Mouse (Mus musculus) telencephalon, adult 2 months (tissue): ENCODE measurements around the gene Atp8b5.
A peak's percentile ranks its signal among the peaks of the same experiment; 100 is the strongest.

Experiments used
- DNase-seq: peaks from one replicate; pipeline ENCODE4 v3.0.0-alpha.2; 2011; ENCODE audit warnings: low read depth, low spot score

Atp8b5 gene

DNA sequence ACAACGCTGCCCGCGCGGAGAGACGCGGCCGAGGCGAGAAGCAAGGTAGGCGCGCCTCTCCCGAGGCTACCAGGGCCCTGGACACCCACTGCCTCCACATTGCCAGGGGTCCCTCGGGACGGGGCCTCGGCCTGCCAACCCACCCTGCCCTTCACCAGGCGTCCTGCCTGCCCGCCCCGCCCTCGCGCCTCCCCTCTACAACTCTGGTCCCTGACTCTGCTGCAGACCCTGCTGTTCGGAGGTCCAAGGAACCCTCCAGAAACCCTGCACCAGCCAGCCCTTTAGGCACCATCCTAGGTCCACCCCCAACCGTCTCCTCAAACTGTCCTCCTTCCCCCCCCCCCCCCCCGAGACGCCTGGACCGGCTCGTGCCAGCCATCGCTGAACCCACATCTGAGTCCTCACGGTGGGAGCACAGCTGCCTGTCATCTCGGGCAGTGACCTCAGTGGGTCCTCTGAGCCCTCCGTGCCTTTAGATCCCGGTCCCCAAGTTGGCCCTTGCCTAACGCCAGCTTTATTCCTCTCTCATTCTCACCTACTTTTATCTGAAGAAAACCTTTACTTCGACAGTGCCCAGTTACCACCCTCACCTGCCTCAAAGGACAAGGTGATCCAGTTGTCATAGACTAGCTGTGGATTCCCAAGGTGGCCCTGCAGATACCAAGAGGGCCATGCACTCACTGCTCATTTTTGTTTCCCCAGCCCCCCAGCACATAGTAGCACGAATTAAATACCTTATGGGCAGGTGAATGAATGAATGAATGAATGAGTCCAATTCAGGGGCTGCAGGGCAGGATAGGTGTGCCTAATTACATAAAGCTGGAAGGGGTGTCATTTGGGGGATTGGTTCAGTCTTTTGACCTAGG, 115.4 kb downstream of the Atp8b5 start:
- DNase-seq = no peak

DNA sequence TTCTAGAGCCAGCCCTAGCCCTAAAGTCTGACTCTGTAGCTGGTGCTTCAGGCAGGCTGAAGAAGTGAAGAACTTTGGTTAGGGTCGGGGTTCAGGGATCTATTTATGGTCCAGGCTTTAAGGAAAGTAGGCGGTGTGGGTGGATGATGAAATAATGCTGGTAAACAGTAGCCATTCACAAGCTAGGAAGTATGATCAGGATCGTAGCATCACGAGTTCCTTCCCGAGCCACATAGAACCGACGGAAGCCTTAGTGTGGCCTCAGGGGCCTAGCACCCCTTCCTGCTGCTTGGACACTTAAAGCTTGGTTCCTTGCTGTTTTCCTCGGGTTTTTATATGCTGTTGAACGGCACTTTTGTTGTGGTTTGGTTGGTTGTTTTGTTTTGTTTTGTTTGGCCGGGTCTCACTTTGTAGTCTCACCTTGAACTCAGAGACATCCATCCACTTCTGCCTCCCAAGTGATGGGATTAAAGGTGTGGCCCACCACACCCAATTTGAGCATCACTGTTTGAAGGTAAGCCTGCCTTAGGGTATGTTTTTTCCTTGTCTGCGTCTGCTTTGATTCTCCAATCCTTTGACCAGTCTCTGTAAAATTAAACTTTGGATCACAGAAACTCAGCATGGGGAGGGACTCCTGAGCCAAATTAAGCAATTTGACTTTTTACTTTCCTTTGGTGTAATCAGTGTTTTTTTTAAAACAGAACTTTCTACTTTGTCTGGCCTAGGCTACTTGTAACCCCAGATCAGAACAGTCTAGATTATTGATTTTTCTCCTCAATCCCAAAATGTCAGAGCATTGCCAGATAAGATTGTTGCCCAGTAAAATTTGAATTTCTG, 116.5 kb downstream of the Atp8b5 start:
- no peak for DNase-seq

DNA sequence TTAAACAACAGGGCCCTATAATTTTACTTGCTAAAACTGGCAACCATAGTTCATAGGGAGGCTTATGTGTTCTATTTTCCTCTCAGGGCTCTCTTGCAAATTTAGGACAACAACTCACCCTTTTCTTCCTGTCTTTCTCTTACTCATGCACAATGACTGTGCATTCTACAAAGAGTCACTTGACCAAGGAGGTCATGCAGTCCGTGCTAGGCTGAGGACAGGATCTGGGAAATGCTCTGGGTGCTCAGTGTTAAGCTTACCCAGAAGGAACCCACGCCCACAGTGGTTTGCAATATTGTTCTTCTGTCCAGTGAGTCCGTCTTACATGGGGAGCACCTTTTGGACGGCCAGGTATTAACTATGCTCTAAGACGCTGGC, 117.1 kb downstream of the Atp8b5 start:
- DNase-seq = no peak

DNA sequence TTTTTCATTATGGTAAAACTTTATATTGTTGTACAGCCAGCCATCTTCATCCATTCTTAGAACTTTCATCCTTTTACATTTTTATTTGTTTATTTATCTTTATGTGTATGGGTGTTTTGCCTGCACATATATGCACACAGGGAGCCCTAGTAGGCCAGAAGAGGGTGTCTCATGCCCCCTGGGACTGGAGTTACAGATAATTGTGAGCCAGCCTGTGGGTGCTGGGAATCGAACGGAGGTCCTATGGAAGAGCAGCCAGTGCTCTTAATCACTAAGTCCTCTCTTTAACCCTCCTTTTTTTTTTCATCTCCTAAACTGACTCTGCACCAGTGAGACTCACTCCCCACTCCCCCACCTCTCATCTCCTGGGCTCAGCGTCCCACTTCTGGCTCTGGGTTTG, 117.6 kb downstream of the Atp8b5 start:
- DNase-seq = no peak

DNA sequence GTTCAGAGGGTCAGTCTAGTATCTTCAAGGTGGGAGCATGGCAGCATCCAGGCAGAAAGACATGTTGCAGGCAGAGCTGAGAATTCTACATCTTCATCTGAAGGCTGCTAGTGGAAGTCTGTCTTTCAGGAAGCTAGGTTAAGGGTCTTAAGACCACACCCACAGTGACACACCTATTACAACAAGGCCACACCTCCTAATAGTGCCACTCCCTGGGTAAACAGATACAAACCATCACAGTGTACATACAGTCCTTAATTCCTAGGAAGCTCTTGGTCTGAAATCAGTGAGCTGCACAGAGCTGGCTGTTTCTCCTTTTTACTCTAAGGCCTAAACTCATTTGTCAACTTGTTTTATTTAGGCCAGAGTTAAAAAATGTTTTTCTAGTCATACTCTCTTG, 120.0 kb downstream of the Atp8b5 start:
- no peak for DNase-seq

DNA sequence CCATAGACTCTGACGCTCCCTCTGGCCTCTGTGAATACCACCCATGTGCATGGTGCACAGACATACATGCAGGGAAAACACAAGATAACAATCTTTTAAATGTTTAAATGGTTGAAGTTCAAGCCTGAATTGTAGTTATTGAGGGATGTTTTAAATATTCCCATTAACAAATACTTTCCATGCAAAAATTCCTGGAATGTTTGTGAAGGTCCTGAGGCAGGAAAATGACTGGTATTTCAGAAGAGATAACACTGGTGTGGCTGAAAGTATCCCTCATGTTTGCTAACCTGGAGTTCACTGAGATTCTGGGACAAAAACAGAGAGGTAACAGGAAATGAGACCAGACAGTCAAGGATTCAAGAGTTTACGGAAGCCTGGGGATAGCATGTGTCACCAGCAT, 122.4 kb downstream of the Atp8b5 start:
- no peak for DNase-seq

DNA sequence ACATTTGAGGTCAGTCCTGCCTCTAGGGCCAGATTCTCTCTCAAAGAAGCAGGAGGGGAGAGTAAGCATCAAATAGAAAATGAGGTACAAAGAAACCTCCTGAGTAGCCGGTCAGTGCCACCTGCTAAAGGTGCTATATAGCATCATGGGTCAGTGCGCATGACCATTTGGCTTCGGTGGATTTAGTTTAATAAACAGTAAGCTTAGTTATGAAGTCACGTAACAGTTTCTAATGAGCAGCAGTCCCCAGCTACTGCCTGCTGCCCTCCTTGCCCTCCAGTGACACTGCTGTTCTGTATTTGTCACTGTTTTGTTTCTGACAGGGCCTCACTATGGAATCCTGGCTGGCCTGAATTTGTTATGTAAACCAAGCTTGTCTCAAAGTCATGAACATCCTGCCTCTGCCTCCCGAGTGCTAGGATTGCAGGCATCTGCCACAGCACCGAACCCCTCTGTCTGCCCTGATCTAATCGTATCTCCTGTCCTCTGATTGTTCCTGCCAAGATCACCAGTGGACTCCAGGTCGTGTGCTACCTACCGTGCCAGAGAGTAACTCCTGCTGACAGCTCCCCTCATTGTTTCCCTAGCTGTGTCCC, 123.0 kb downstream of the Atp8b5 start:
- DNase-seq = no peak

DNA sequence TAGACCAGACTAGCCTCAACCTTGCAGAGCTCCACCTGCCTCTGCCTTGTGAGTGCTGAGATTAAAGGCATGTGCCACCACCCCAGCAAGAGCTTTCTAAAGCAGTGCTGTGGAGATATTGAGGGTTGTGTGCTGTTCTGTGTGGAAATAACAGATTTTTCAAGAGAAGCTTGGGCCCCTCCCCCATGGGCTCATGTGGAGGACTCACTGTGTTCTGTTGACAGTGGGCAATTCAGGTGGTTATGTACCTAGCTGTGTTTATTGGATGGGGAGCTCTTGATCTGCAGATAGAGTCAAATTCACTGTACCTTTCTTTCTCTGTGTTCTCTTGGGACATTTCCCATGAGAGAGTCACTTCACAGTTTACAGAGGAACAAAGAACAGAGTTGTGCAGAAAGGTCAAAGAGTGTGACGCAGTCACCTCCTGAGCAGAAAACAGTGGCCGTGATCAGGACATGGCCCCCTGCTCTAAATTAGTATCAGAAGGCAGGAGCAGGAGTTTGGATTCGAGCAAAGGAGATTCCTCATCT, 124.6 kb downstream of the Atp8b5 start:
- DNase-seq = no peak

DNA sequence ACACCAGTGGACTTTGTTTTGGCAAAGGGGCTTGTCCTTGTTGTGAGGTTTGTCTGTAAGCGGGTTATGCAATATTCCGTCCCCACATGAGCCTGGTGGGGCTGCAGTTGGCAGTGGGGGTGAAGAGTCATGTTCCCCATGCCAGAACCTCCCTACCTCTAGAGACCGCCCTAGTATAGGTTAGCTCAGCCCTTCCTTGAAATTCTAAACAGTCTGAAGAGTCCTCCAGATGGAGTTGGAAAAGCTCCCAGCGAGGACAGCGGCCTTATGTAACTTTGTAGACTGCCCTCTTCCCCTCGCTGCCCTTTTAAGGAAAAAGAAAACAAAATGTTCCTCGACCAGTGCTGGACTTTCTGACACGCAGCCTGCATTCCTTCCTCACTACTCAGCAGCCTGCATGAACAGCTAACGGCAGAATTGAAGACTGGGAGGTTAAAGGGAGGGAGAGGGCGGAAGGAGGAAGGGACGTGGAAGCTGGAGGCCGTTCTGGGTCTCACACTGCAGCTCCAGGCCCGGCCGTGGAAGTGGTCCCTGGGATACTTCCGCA, 127.5 kb downstream of the Atp8b5 start:
- no peak for DNase-seq

DNA sequence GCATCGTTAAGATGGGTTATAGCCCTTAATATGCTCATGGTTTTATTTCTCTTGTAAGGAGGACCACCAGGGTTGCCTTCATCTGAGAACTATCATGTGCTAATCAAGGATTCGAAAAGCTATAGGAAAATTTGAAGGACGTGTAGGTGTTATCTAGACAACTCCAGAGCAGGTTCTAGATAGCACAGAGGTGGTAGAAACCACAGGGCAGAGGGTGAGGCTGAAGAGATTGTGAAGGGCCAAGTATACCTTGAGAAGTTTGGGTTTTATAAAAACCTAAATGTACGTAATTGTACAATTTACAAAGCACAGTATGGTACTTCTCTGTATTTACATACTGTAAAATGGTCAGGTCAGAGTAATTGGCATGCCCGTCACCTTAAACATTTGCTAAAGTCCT, 128.2 kb downstream of the Atp8b5 start:
- no peak for DNase-seq

DNA sequence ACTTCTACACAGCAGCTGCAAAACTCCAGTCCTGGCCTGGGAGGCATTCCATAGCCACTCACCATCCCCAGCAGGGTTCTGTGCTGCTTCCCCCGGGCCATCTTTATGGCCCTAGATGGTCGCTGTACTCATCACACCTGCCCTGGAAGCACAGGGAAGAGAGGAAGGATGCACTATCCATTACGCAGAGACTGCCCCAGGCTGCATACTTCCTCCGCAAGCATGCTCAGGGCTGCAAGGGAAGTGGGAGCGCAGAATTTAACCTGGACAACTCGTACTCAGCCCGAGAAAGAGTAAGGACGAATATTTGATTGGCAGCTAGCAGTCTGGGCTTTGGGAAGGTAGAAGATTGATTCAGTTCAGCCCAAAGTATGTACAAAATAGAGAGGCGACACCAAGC, 128.9 kb downstream of the Atp8b5 start:
- no peak for DNase-seq

DNA sequence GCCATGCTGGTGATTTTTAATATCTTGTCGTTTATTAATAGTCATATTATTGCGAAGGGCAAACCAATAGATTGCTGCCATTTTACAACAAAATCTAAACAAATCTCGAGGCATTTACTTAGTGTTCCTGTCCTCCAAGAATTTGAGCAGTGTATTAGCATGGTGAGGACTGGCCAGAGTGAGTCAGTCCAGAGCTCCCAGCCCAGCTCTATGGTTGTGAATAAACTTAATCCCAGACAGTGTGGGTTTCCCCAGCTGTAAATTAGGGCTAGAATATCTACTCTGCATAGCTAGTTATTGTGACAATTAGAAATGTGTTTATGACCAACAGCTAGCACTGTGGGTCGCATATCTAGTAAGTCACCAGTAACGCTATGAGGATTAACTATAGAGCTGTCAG, 129.4 kb downstream of the Atp8b5 start:
- DNase-seq = no peak

DNA sequence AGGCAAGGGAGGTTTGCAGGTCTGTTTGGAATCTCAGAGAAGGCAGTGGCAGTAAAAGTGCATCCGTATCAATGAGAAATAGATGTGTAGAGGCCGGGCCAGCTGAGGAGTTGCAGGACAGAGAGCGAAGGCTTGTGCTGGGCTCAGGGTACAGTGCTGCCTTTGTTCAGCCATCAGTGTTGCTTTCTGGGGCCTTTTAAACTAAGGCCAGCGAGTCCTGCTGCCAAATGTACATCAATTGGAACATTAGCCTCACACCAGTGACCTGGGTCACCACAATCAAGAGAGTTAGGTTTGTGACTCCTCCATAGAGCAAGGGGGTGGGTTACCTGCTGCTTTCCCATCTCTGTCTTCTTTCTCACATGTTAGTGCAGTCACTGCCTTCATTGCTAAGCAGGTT, 131.1 kb downstream of the Atp8b5 start:
- DNase-seq = no peak

DNA sequence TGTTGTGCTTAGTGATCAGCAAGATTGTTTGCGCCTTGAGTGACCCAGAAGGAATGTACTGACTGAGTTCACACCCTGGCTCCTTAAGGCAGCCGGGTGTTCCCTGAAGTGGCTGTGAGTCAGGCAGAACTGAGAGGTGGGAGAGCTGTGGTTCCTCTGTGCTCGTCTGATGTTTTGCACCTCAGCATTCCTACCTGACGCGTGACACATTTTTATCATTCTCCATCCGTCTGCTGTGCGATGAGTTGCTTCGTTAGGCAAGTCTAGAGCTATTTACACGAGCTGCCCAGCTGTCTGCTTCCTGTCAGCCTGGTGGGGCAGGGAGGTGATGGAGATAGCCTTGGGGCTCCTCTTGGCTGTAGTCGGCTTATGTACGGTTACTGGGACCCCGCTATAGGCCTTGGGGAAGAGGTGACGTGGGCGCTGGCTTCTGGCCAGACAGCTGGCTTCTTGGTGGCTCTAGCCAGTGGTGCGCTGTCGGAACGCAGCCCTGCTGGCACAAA, 131.9 kb downstream of the Atp8b5 start:
- no peak for DNase-seq

DNA sequence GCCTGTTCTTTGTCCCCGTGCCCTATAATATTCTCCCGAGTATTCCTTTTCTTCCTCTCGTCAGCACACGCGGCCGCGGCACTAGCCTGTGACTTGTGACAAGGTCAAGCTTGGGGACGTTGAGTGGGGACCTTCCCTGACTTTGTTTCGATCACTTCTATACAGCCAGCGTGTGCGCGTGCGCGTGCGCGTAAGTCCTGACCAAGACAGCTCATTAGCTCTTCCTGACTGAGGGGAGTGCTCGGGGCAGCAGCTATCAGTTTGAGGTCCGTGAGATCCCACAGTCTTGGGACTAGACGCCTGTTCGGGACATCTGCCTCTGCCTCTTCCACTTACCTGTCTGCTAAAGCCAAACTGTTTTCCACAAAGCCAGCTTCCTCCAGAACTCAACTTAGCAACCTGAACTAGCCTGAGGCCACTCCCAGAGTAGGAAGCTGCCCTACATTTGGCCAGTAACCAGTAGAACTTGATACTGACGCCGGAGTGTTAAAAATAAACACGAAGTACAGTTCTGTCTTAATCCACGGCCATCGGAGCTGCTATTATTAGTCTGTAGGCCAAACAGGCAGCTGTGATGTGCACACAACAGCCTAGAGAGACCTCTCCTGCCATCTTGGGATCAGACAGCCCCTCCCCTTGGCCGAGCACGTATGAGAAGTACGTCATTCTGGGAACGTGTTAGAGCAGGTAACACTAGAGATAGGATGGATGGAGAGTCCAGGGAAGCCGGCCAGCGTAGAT, 132.6 kb downstream of the Atp8b5 start:
- DNase-seq = no peak

DNA sequence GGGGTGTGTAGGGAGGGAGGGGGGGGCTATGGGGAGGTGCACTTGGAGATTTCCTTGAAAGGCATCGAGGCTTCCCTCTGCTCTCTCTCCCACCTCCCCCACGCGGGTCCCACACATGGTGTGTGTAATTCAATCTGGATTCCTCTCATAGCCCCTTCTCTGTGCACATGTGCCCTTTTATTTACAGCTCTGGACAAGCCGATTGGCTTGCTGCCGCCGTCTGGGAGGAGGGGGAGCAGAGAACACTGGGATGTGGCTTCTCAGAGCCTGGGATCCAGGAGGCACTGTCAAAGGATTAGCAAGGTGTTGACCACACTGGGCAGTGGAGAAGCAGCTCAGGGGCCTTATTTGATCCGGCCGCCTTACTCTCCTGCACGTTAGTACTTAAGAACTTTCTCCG, 134.0 kb downstream of the Atp8b5 start:
- no peak for DNase-seq

DNA sequence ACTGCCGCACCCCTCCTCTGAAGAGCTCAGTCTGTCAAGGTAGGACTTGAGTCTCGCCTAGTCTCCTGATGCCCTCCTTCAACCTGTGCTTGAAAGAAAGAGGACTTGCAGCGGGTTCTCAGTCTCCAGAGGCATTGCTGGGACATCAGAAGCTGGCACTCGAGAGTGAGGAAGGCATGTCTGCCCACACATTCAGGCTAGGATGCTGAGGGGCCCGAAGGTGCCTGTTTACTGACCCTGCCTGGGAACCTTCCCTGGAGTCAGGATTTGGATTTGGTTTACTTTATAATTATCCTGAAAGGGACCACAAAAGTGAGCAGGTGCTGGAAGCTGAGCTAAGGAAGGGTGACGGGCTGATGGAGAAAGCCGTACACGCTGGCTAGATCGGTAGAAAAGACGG, 134.5 kb downstream of the Atp8b5 start:
- no peak for DNase-seq

DNA sequence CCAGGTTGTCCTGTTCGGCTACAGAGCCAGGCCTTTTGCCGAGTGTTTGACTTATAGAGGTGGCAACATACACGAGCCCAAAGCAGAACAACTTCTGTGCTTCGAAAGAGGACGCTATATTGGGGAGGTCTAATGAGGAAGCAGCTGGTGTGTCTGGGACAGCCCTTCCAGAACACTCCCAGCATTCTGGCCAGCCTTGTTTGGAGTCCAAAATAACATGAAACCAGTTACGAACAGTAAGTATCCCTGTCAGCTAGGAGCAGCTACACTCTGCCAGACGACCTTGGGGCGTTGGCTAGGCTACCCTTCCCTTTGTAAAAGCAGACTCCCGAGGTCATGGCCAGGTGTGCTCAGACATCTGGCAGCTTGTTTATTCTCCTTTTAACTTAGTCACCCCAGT, 135.3 kb downstream of the Atp8b5 start:
- no peak for DNase-seq

DNA sequence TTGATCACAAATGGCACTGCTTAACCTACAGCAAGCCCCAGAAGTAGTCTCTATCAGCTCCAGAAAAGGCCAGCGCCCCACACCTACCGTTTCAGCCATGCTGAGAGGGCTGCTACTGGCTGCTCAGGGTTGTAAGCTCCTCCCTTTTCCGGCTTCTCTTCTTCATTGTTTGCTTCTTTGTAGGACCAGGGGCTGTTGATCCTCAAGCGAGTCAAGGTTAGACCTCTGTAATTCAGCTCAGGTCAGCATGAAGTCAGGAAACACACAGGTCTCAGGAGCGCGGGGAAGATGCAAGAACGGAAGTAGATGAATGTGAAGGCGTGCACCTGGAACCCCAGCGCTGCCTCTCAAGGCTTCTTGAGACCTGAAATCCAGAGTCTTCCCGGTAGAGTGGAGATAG, 137.7 kb downstream of the Atp8b5 start:
- DNase-seq = no peak

DNA sequence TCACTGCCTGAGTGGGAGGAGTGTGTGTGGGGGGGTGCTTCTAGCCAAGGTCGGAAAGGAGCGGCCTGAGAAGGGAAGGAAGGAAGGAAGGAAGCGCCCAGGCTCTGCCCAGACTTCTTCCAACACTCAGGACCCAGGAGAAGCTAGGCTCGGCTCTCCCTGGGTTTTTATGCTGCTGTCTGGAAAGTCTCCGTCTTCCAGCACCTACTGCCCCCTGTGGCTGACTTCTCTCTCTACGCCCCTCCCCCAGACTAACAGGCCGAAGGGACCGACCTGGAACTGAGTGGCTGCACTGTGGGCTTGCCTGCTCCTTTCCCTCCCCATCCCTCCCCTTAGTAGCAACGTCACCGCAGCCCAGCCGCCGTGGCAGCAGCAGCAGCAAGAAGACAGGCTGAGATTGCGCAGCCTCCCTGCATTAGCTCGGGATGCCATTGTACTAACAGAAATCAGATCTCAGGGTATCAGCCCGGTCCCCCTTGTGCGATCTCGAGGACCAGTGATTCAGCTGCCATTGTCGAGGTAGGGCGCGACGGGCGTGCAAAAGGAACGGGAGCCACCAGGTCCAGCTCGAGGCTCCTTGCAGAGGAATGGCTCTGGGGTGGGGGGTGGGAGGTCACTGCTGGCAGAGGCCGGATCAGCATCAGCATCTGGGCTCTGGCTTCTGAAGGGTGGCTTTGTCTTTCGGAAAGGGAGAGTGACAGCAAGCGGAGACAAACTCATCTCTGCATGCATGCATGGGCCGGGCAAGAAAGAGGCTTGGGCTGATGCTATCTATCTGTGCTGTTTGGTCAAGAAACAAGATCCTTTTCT, 139.4 kb downstream of the Atp8b5 start:
- DNase-seq = peak; percentile 82
